Mouse (Mus musculus) forebrain, embryonic 16.5 days (tissue): ENCODE data around the gene Dpp3. TPM values are rescaled to one million over a fixed set of nuclear protein-coding genes. Genes with fewer than 3 reads are reported as not detected.
"Not testable (repeated sequence)": the region's sequence is repeated elsewhere in the genome, so short reads cannot be mapped to it uniquely, and the experiment has no call there.

Experiments
- ATAC-seq: fragments of 200-750 bp; cut with Nextera tagmentation; 2 replicates; pipeline ENCODE4 v1.8.0; 2017; ENCODE audit warnings: mild to moderate bottlenecking, moderate library complexity
- H3K27ac ChIP-seq: fragments of 300-500 bp; sonication (generic); 2 replicates; pipeline ENCODE4 v1.5.1; 2014; ENCODE audit warnings: low read length, control low read depth
- H3K27me3 ChIP-seq: fragments of 300-500 bp; sonication (generic); replicated peaks from 2 replicates; pipeline ENCODE4 v1.6.1; 2014; ENCODE audit warnings: low read length; ENCODE audit not compliant: control insufficient read depth, insufficient read depth
- H3K36me3 ChIP-seq: fragments of 300-500 bp; sonication (generic); 2 replicates; pipeline ENCODE4 v1.6.1; 2014; ENCODE audit not compliant: control insufficient read depth, insufficient read depth
- H3K4me1 ChIP-seq: fragments of 300-500 bp; sonication (generic); replicated peaks from 2 replicates; pipeline ENCODE4 v1.6.1; 2014; ENCODE audit warnings: low read length; ENCODE audit not compliant: control insufficient read depth, insufficient read depth
- H3K4me2 ChIP-seq: fragments of 300-500 bp; sonication (generic); 2 replicates; pipeline ENCODE4 v1.6.1; 2014; ENCODE audit warnings: mild to moderate bottlenecking, low read length, control low read depth
- H3K4me3 ChIP-seq: fragments of 300-500 bp; sonication (generic); replicated peaks from 2 replicates; pipeline ENCODE4 v1.5.1; 2014; ENCODE audit warnings: mild to moderate bottlenecking, low read length, control low read depth
- H3K9ac ChIP-seq: fragments of 300-500 bp; sonication (generic); replicated peaks from 2 replicates; pipeline ENCODE4 v1.6.1; 2014; ENCODE audit warnings: low read depth, low read length, control low read depth
- H3K9me3 ChIP-seq: fragments of 300-500 bp; sonication (generic); 2 replicates; pipeline ENCODE4 v1.6.1; 2016; ENCODE audit warnings: low read length; ENCODE audit not compliant: control insufficient read depth
- WGBS: fragments of 180-500 bp; shearing (Covaris S2); extraction: QIAGEN DNeasy Blood & Tissue Kit; methylation state at CpG from one replicate; pipeline ENCODE4 v1.1.7; 2014; 5-methylcytosine and 5-hydroxymethylcytosine counted together
- polyA plus RNA-seq: library from polyadenylated mRNA; unstranded; fragments of >200 nt; fragmentation: Nextera tagmentation; extraction: Ambion mirVana; gene quantifications from 2 replicates; pipeline ENCODE4 v1.2.1, GENCODE M21; 2015

Dpp3 gene
- polyA plus RNA-seq: 95.9 and 106 TPM in 2 replicates

- Histone ChIP-seq H3K4me3 (peak within 1 kb of the TSS; percentile 61), H3K9ac (peak within 1 kb of the TSS; percentile 72), H3K27me3 (no peaks in the 10 kb centered on the region), H3K36me3 (peaks cover 2% of the 10 kb centered on the region), H3K4me2 (peak within 1 kb of the TSS; percentile 80), H3K27ac (peak within 1 kb of the TSS; percentile 65), H3K9me3 (no peaks in the 10 kb centered on the region), H3K4me1 (peaks cover 20% of the 10 kb centered on the region)
- peak; percentile 98 for ATAC-seq
- WGBS: under 1% methylated on average over 32 of the region's 32 CpGs
These were observed at the start of gene Dpp3 for GRCm38 (mm10) chr19:4927904-4928531. Gene Dpp3, minus strand, starts transcription at chr19:4928287.

GRCm38 (mm10) chr19:4968236-4968635, 40.1 kb upstream of the Dpp3 start:
- 89% methylated on average over 1 of the region's 2 CpGs for WGBS
- ATAC-seq: no peak
- Histone ChIP-seq H3K27ac (no peak overlapping the region), H3K4me1 (peaks cover under 1% of the 10 kb centered on the region), H3K9ac (no peak overlapping the region), H3K9me3 (no peaks in the 10 kb centered on the region), H3K4me3 (no peak overlapping the region), H3K4me2 (no peak overlapping the region), H3K36me3 (peaks cover 13% of the 10 kb centered on the region), H3K27me3 (no peaks in the 10 kb centered on the region)

- peak; percentile 99 for ATAC-seq
- H3K9me3 ChIP-seq: no peaks in the 10 kb centered on the region
- H3K4me3 ChIP-seq: peak within 1 kb of the TSS; percentile 83
- peaks cover 11% of the 10 kb centered on the region for H3K4me1 ChIP-seq
- peak within 1 kb of the TSS; percentile 89 for H3K9ac ChIP-seq
- H3K27ac ChIP-seq: peak within 1 kb of the TSS; percentile 79
- no peaks in the 10 kb centered on the region for H3K27me3 ChIP-seq
- WGBS: 0% methylated on average over 34 of the region's 34 CpGs
- peaks cover 13% of the 10 kb centered on the region for H3K36me3 ChIP-seq
- peak within 1 kb of the TSS; percentile 67 for H3K4me2 ChIP-seq
These were observed 34.0 kb upstream of the Dpp3 start, which contains the start of gene Mrpl11 for GRCm38 (mm10) chr19:4961928-4962601. Gene Mrpl11, plus strand, starts transcription at chr19:4962147.

- not testable (repeated sequence) for H3K9ac ChIP-seq, H3K9me3 ChIP-seq, ATAC-seq, H3K36me3 ChIP-seq, H3K4me1 ChIP-seq, H3K27ac ChIP-seq, H3K4me3 ChIP-seq, H3K27me3 ChIP-seq, H3K4me2 ChIP-seq
- 76% methylated on average over 9 of the region's 9 CpGs for WGBS
These were observed 20.6 kb upstream of the Dpp3 start for GRCm38 (mm10) chr19:4948641-4949040.

- Histone ChIP-seq H3K4me2 (no peak overlapping the region), H3K9ac (no peak overlapping the region), H3K27ac (no peak overlapping the region), H3K9me3 (no peaks in the 10 kb centered on the region), H3K4me3 (no peak overlapping the region), H3K27me3 (no peaks in the 10 kb centered on the region), H3K4me1 (peaks cover 14% of the 10 kb centered on the region), H3K36me3 (no peaks in the 10 kb centered on the region)
- WGBS: 45% methylated on average over 6 of the region's 6 CpGs
- no peak for ATAC-seq
These were observed 17.5 kb upstream of the Dpp3 start for GRCm38 (mm10) chr19:4945540-4945939.

GRCm38 (mm10) chr19:4943253-4943588, 15.1 kb upstream of the Dpp3 start:
- Histone ChIP-seq H3K4me3 (peak overlapping the region; percentile 74), H3K4me1 (peaks cover 14% of the 10 kb centered on the region), H3K36me3 (no peaks in the 10 kb centered on the region), H3K27ac (peak overlapping the region; percentile 27; the same call in 1 of the 2 replicates), H3K9me3 (no peaks in the 10 kb centered on the region), H3K4me2 (peak overlapping the region; percentile 82), H3K9ac (peak overlapping the region; percentile 84), H3K27me3 (no peaks in the 10 kb centered on the region)
- WGBS: 5% methylated on average over 13 of the region's 13 CpGs
- ATAC-seq: peak; percentile 73; the same call in 1 of the 2 replicates

GRCm38 (mm10) chr19:4942551-4943252, 14.6 kb upstream of the Dpp3 start, which contains the start of gene Peli3:
Gene Peli3, minus strand, starts transcription at chr19:4943127.
- Histone ChIP-seq H3K36me3 (no peaks in the 10 kb centered on the region), H3K4me2 (peak within 1 kb of the TSS; percentile 82), H3K4me3 (peak within 1 kb of the TSS; percentile 74), H3K27ac (peak within 1 kb of the TSS; percentile 58), H3K27me3 (no peaks in the 10 kb centered on the region), H3K9ac (peak within 1 kb of the TSS; percentile 84), H3K4me1 (peaks cover 14% of the 10 kb centered on the region), H3K9me3 (no peaks in the 10 kb centered on the region)
- under 1% methylated on average over 41 of the region's 55 CpGs for WGBS
- ATAC-seq: peak; percentile 98

GRCm38 (mm10) chr19:4937444-4938310, 9.6 kb upstream of the Dpp3 start:
- Histone ChIP-seq H3K4me2 (no peak overlapping the region), H3K27ac (no peak overlapping the region), H3K4me3 (no peak overlapping the region), H3K36me3 (no peaks in the 10 kb centered on the region; the same call in 1 of the 2 replicates), H3K9me3 (no peaks in the 10 kb centered on the region), H3K4me1 (peaks cover 9% of the 10 kb centered on the region), H3K27me3 (no peaks in the 10 kb centered on the region), H3K9ac (no peak overlapping the region)
- 84% methylated on average over 17 of the region's 17 CpGs for WGBS
- ATAC-seq: no peak
